Mouse (Mus musculus): ENCODE results near the gene Jazf1. TPM values are rescaled to one million over a fixed set of nuclear protein-coding genes. Genes with fewer than 3 reads are reported as not detected.

Jazf1 gene
- total RNA-seq, 2 experiments from 2014 or later, result 2.2 to 2.5 TPM

- no peak for DNase-seq
- intact Hi-C loops (cut with DNase I; ENCODE audit: low total_unique reads), result no loop called here
Observed at GRCm38 (mm10) chr6:53017357-53018205, 50.9 kb downstream of the Jazf1 start.

GRCm38 (mm10) chr6:53014460-53015455, 53.7 kb downstream of the Jazf1 start:
- no peak for DNase-seq
- intact Hi-C loops (cut with DNase I; ENCODE audit: low total_unique reads), result no loop called here

- intact Hi-C loops (cut with DNase I; ENCODE audit: low total_unique reads), result no loop called here
- no peak for DNase-seq
Observed at GRCm38 (mm10) chr6:53010286-53010685, 58.1 kb downstream of the Jazf1 start.

- no peak for DNase-seq
- intact Hi-C loops (cut with DNase I; ENCODE audit: low total_unique reads), result no loop called here
Observed at GRCm38 (mm10) chr6:53006032-53006431, 62.4 kb downstream of the Jazf1 start.

GRCm38 (mm10) chr6:53005544-53005943, 62.9 kb downstream of the Jazf1 start:
- intact Hi-C loops (cut with DNase I; ENCODE audit: low total_unique reads), result no loop called here

GRCm38 (mm10) chr6:52990816-52991215, 77.6 kb downstream of the Jazf1 start:
- intact Hi-C loops (cut with DNase I; ENCODE audit: low total_unique reads), result no loop called here

More at GRCm38 (mm10) chr6:53005544-53005943, 62.9 kb downstream of the Jazf1 start:
- no peak for DNase-seq

GRCm38 (mm10) chr6:52987905-52988640, 80.4 kb downstream of the Jazf1 start:
- no peak for DNase-seq
- intact Hi-C loops (cut with DNase I; ENCODE audit: low total_unique reads), result no loop called here

More at GRCm38 (mm10) chr6:52990816-52991215, 77.6 kb downstream of the Jazf1 start:
- no peak for DNase-seq

GRCm38 (mm10) chr6:52987391-52987790, 81.0 kb downstream of the Jazf1 start:
- no peak for DNase-seq
- intact Hi-C loops (cut with DNase I; ENCODE audit: low total_unique reads), result no loop called here

- no peak for DNase-seq
- intact Hi-C loops (cut with DNase I; ENCODE audit: low total_unique reads), result no loop called here
Observed at GRCm38 (mm10) chr6:52982175-52982574, 86.3 kb downstream of the Jazf1 start.

- DNase-seq, result no peak
- intact Hi-C loops (cut with DNase I; ENCODE audit: low total_unique reads), result no loop called here
Observed at GRCm38 (mm10) chr6:52979503-52979902, 88.9 kb downstream of the Jazf1 start.

GRCm38 (mm10) chr6:52973351-52973750, 95.1 kb downstream of the Jazf1 start:
- intact Hi-C loops (cut with DNase I; ENCODE audit: low total_unique reads), result no loop called here
- no peak for DNase-seq

- no peak for DNase-seq
- intact Hi-C loops (cut with DNase I; ENCODE audit: low total_unique reads), result no loop called here
Observed at GRCm38 (mm10) chr6:52972138-52972537, 96.3 kb downstream of the Jazf1 start.

GRCm38 (mm10) chr6:52969717-52970261, 98.6 kb downstream of the Jazf1 start:
- intact Hi-C loops (cut with DNase I; ENCODE audit: low total_unique reads), result no loop called here
- peak; percentile 76 for DNase-seq

GRCm38 (mm10) chr6:52968346-52968891, 100.0 kb downstream of the Jazf1 start:
- DNase-seq, result no peak
- intact Hi-C loops (cut with DNase I; ENCODE audit: low total_unique reads), result no loop called here

GRCm38 (mm10) chr6:52967557-52968270, 100.7 kb downstream of the Jazf1 start:
- DNase-seq, result no peak
- intact Hi-C loops (cut with DNase I; ENCODE audit: low total_unique reads), result no loop called here

GRCm38 (mm10) chr6:52966001-52966400, 102.4 kb downstream of the Jazf1 start:
- no peak for DNase-seq
- intact Hi-C loops (cut with DNase I; ENCODE audit: low total_unique reads), result no loop called here

- DNase-seq, result no peak
- intact Hi-C loops (cut with DNase I; ENCODE audit: low total_unique reads), result no loop called here
Observed at GRCm38 (mm10) chr6:52965340-52965739, 103.1 kb downstream of the Jazf1 start.

All from gastrocnemius, postnatal 14 days (tissue).